Mouse (Mus musculus) megakaryocyte, embryonic 14.5 days (primary cell): ENCODE data around the gene Sox6.

Experiments used
- FLI1 ChIP-seq: IDR thresholded peaks from 2 replicates; pipeline ENCODE4 v1.6.1; 2012; ENCODE audit warnings: low read length, inconsistent platforms, mixed read lengths
- GATA1 ChIP-seq: IDR thresholded peaks from 3 replicates; pipeline ENCODE4 v1.6.1; 2012; ENCODE audit warnings: mixed read lengths, low read length, inconsistent platforms, borderline replicate concordance

DNA sequence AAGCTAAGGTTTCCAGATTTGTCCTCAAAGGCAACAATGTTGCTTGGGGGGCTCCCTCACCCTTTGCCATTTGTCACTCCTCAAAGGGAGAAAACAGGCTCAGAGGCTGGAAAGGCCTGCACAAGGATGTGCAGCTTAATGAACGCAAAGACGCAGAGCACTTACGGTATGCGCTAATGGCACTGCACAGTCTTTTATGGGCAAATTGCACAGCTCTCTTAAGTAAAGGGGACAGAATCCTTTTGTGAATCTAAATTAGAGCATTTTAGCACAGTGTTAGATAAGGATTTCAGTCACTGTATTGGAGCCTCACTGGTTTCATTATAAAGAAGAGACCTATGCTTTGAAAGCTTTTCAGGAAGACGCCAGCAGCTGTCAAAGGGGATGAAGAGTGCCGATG, 375.2 kb downstream of the Sox6 start:
- TF ChIP-seq GATA1 (no peak), FLI1 (no peak)
